Mouse (Mus musculus) liver, embryonic 12.5 days (tissue): ENCODE results near the gene Dnmt3a. TPM values are rescaled to one million over a fixed set of nuclear protein-coding genes. Genes with fewer than 3 reads are reported as not detected.

Source experiments
- ATAC-seq: fragments of 200-750 bp; cut with Nextera tagmentation; 2 replicates; pipeline ENCODE4 v1.8.0; 2017; ENCODE audit warnings: moderate number of reproducible peaks, mild to moderate bottlenecking, moderate library complexity
- H3K27ac ChIP-seq: fragments of 300-500 bp; sonication (generic); 2 replicates; pipeline ENCODE4 v1.5.1; 2016; ENCODE audit warnings: mild to moderate bottlenecking
- H3K27me3 ChIP-seq: fragments of 300-500 bp; sonication (generic); replicated peaks from 2 replicates; pipeline ENCODE4 v1.6.1; 2016; ENCODE audit warnings: mild to moderate bottlenecking, moderate library complexity
- H3K36me3 ChIP-seq: fragments of 300-500 bp; sonication (generic); 2 replicates; pipeline ENCODE4 v1.6.1; 2016; ENCODE audit warnings: mild to moderate bottlenecking, moderate library complexity
- H3K4me1 ChIP-seq: fragments of 300-500 bp; sonication (generic); 2 replicates; pipeline ENCODE4 v1.6.1; 2016
- H3K4me2 ChIP-seq: fragments of 300-500 bp; sonication (generic); 2 replicates; pipeline ENCODE4 v1.6.1; 2016; ENCODE audit warnings: mild to moderate bottlenecking, moderate library complexity
- H3K4me3 ChIP-seq: fragments of 300-500 bp; sonication (generic); 2 replicates; pipeline ENCODE4 v1.5.1; 2016; ENCODE audit warnings: mild to moderate bottlenecking, moderate library complexity
- H3K9ac ChIP-seq: fragments of 300-500 bp; sonication (generic); 2 replicates; pipeline ENCODE4 v1.6.1; 2016; ENCODE audit warnings: mild to moderate bottlenecking, moderate library complexity
- H3K9me3 ChIP-seq: fragments of 300-500 bp; sonication (generic); replicated peaks from 2 replicates; pipeline ENCODE4 v1.6.1; 2016; ENCODE audit warnings: mild to moderate bottlenecking, moderate library complexity
- WGBS: fragments of 180-500 bp; shearing (Covaris S2); methylation state at CpG from one replicate; pipeline ENCODE4 v1.1.7; 2016; ENCODE audit not compliant: insufficient replicate concordance; 5-methylcytosine and 5-hydroxymethylcytosine counted together
- polyA plus RNA-seq: library from polyadenylated mRNA; unstranded; fragments of >200 nt; fragmentation: Nextera tagmentation; extraction: Ambion mirVana; gene quantifications from 2 replicates; pipeline ENCODE4 v1.2.1, GENCODE M21; 2016

Gene Dnmt3a
- polyA plus RNA-seq, 1 experiment from 2014 or later: 57.9 TPM

DNA sequence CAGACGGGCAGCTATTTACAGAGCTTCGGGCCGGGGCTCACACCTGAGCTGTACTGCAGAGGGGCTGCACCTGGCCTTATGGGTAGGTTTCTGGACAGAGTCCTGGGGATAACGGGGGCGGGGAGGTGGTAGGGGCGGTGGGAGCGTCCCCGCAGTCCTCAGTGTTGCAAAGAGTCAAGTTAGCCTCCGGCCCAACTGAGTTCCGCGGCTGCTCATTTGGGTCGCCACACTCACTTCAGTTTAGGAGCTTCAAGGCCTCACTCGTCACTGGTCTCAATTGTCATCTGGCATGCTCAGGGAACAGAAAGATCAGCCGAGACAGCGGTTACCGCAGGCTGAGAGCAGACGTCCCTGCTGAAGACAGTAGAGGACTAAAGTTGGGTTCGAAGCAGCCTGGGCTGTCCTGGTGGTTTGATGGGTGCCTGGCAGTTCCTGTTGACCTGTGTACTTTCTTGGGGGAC is 86.0 kb downstream of the Dnmt3a start:
- no peaks in the 10 kb centered on the region for H3K27me3 ChIP-seq
- peak; percentile 42 for ATAC-seq
- 1% methylated on average over 18 of the region's 18 CpGs for WGBS
- H3K36me3 ChIP-seq: peaks cover 27% of the 10 kb centered on the region
- peak overlapping the region; percentile 67 for H3K4me3 ChIP-seq
- H3K4me1 ChIP-seq: peaks cover 82% of the 10 kb centered on the region
- peak overlapping the region; percentile 85 for H3K27ac ChIP-seq
- no peaks in the 10 kb centered on the region for H3K9me3 ChIP-seq
- H3K9ac ChIP-seq: peak overlapping the region; percentile 76
- H3K4me2 ChIP-seq: peak overlapping the region; percentile 97

DNA sequence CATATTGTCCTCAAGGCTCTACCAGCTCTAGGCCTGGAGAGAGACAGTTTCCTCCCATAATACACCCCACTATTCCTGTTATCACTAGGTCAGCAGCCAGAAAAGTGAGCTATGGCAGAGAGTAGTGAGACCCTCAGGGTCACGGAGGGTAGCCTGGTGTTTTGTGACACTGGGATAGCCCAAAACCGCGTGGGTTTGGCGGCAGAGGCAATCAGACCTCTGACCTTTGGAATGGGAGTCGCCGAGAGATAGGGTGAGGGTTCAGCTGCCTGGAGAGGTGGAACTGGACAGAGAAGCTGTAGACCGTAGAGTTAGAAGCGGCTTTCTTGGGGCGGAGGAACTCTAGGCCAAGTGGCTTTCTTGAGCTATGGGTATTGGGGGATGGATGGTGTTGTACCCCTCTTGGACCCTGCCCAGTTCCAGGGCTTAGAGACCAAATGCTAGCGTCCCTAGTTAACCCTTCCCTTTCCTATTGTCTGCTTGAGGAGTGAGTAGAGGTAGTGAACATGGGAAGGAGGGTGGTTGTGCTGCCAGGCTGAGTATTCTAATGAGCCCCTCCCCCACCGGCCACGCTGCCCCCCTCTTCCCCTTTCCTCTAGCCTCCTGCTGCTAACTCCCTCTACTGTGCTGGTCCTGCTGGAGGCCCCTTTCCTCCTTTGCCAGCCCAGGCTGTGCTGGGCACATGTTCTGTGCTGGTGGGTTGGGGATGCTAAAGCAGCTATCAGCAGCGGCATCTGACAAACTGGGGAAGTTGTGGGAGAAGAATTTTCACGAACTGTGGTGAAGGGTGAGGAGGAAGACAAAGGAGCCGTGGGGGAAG is 86.6 kb downstream of the Dnmt3a start:
- Histone ChIP-seq H3K9me3 (no peaks in the 10 kb centered on the region), H3K27me3 (no peaks in the 10 kb centered on the region), H3K36me3 (peaks cover 34% of the 10 kb centered on the region), H3K4me1 (peaks cover 76% of the 10 kb centered on the region), H3K27ac (peak overlapping the region; percentile 85), H3K9ac (peak overlapping the region; percentile 76), H3K4me3 (peak overlapping the region; percentile 67), H3K4me2 (peak overlapping the region; percentile 97)
- 9% methylated on average over 15 of the region's 15 CpGs for WGBS
- peak; percentile 14 for ATAC-seq

DNA sequence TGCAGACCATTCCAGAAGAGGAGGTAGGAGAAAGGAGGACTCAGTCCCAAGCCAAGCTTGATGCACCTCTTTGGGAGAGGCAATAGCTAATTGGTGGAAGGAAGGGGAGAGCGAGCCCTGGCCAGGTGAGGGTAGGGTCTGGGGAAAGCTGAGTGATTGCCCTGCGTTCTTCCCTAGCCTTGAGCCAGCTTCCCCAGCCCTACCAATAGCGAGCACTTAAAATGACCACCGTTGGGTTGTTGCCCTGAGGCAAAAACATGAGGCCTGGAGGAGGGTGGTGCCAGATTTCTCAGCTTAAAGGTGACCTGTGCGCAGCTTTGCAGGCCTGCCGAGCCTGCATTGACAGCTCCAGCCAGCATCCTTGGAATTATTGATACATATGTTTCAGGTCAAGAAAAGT is 87.5 kb downstream of the Dnmt3a start:
- Histone ChIP-seq H3K4me3 (peak overlapping the region; percentile 67), H3K4me1 (peaks cover 67% of the 10 kb centered on the region), H3K4me2 (peak overlapping the region; percentile 97), H3K9me3 (no peaks in the 10 kb centered on the region), H3K27me3 (no peaks in the 10 kb centered on the region), H3K9ac (0 out of 2 replicates have a peak overlapping the region, but pooled peaks have one; percentile 76), H3K27ac (no peak overlapping the region), H3K36me3 (peaks cover 42% of the 10 kb centered on the region)
- no peak for ATAC-seq
- WGBS: 61% methylated on average over 6 of the region's 6 CpGs

DNA sequence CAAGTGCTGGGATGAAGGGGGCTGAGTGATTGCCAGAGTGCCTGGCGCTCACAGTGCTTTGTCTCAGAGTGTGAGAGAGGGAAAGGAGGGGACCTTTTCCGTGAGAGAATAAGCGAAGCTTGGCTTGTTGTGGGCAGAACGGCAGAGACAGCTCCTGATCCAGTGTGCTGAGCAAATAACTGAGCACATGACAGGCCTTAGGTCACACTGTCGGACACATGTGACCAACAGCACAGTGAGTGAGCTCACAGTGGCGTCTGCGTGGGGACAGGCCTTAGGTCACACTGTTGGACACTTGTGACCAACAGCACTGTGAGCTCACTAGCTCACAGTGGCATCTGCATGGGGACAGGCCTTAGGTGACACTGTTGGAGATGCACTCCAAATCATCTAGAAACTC is 88.7 kb downstream of the Dnmt3a start:
- 65% methylated on average over 7 of the region's 7 CpGs for WGBS
- Histone ChIP-seq H3K27ac (no peak overlapping the region), H3K9me3 (no peaks in the 10 kb centered on the region), H3K4me3 (no peak overlapping the region), H3K9ac (no peak overlapping the region), H3K4me2 (no peak overlapping the region), H3K27me3 (no peaks in the 10 kb centered on the region), H3K4me1 (peaks cover 55% of the 10 kb centered on the region), H3K36me3 (peaks cover 46% of the 10 kb centered on the region)
- ATAC-seq: no peak; the same call in 1 of the 2 replicates

DNA sequence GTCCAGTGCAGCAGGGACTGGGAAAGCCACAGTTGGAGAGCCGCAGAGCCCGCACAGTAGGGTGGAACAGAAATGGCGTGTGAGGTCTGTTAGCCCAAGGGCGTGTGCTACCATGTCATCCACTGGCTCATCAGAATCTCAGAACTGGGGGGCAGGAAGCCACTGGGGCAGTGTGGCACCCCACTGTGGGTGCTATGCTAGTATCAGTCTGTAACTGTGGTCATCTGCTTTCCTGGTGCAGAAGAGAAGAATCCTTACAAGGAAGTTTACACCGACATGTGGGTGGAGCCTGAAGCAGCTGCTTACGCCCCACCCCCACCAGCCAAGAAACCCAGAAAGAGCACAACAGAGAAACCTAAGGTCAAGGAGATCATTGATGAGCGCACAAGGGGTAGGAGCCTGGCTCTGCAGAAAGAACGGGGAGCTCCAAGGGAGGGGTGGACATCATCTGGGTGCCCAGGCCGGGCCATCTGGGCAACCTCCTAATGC is 91.3 kb downstream of the Dnmt3a start:
- Histone ChIP-seq H3K36me3 (peaks cover 68% of the 10 kb centered on the region), H3K27ac (no peak overlapping the region)

DNA sequence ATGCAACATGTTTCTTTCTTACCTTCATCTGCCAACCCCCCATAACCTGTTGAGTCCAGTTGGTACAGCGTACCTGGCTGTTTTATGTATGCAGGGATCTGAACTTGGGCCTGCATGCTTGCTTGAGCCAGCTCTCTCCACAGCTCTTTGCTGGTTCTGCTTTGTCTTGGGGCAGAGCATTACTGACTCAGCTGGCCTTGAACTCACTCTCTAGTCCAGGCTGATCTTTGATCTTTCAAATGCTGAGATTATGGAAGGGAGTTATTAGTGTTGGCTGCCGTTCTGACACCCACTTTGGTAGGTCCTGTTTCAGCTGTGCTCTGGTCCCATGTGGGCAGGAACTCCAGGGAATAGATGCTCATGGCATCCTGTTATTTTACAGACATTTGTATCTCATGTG is 93.0 kb downstream of the Dnmt3a start:
- H3K36me3 ChIP-seq: peaks cover 85% of the 10 kb centered on the region
- H3K27me3 ChIP-seq: no peaks in the 10 kb centered on the region
- no peak overlapping the region for H3K4me3 ChIP-seq
- no peak for ATAC-seq
- H3K4me1 ChIP-seq: peaks cover 16% of the 10 kb centered on the region
- 83% methylated on average over 2 of the region's 2 CpGs for WGBS
- no peak overlapping the region for H3K4me2 ChIP-seq
- H3K9ac ChIP-seq: no peak overlapping the region
- no peak overlapping the region for H3K27ac ChIP-seq
- H3K9me3 ChIP-seq: no peaks in the 10 kb centered on the region

More for the DNA sequence above, 91.3 kb downstream of the Dnmt3a start:
- 74% methylated on average over 9 of the region's 9 CpGs for WGBS
- Histone ChIP-seq H3K9me3 (no peaks in the 10 kb centered on the region), H3K9ac (no peak overlapping the region), H3K27me3 (no peaks in the 10 kb centered on the region), H3K4me3 (no peak overlapping the region), H3K4me1 (peaks cover 33% of the 10 kb centered on the region), H3K4me2 (no peak overlapping the region)
- ATAC-seq: no peak

DNA sequence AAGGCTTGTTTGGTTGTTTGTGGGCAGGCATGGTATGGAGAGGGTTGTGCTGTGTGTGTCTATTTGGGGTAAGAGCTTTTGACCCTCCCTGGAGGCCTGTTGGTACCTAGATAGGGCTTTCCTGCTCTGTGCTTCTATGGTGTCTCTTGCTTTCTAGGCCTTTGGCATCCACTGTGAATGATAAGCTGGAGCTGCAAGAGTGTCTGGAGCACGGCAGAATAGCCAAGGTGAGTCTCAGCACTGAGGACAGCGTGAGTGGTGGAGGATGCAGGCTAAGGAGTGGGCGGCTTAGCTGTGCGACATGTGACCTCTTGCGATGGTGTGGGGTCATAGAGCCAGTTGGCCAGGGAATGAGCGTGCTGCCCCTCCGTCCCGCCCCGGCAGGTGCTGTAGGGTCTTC is 99.6 kb downstream of the Dnmt3a start:
- ATAC-seq: no peak
- no peak overlapping the region for H3K4me2 ChIP-seq
- no peaks in the 10 kb centered on the region for H3K4me1 ChIP-seq
- no peak overlapping the region for H3K27ac ChIP-seq
- H3K9ac ChIP-seq: no peak overlapping the region
- WGBS: 82% methylated on average over 9 of the region's 9 CpGs
- H3K4me3 ChIP-seq: no peak overlapping the region
- no peaks in the 10 kb centered on the region for H3K27me3 ChIP-seq
- H3K36me3 ChIP-seq: peaks cover 81% of the 10 kb centered on the region
- H3K9me3 ChIP-seq: no peaks in the 10 kb centered on the region

DNA sequence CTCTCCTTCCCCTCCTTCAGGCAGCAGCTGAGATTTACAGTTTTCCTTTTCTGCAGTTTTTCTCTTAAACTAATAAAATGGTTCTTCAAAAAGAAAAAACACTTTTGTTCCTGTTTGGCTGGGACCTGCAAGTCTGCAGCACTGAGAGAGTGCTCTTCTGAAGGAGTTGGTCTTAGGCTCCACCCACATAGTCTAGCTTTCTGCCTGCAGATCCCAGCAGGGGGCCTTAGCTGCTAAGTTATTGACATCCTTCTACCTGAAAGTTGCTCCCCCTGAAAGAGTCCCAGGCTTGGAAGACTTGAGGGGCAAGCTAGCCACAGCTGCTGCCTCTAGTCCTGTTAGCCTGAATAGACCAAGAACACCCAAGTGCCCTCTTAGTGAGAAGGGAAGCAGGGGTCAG is 100.5 kb downstream of the Dnmt3a start:
- H3K4me1 ChIP-seq: no peaks in the 10 kb centered on the region
- no peaks in the 10 kb centered on the region for H3K9me3 ChIP-seq
- no peaks in the 10 kb centered on the region for H3K27me3 ChIP-seq
- H3K9ac ChIP-seq: no peak overlapping the region
- no peak overlapping the region for H3K4me3 ChIP-seq
- no peak overlapping the region for H3K4me2 ChIP-seq
- no peak overlapping the region for H3K27ac ChIP-seq
- ATAC-seq: no peak
- peaks cover 77% of the 10 kb centered on the region for H3K36me3 ChIP-seq

DNA sequence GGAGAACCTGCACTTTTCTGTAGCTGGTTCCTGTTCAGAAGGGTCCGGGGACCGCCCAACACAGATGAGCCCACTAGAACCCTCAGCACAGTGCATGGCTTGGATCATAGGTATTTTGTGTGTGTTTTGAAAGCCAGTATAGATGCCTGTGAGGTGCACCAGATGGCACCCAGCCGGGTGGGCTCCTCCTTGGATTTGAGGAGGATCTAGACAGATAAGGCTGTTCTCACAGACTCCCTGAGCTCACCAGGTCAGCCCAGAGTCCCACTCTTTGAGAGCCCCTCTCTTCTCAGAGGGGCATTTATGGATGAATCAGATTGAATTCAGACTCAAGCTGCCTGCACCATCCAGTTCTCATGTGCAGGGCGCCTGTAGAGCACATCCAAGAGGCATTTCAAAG is 101.2 kb downstream of the Dnmt3a start:
- Histone ChIP-seq H3K27ac (no peak overlapping the region), H3K9me3 (no peaks in the 10 kb centered on the region), H3K36me3 (peaks cover 70% of the 10 kb centered on the region), H3K27me3 (no peaks in the 10 kb centered on the region), H3K9ac (no peak overlapping the region), H3K4me1 (no peaks in the 10 kb centered on the region), H3K4me3 (no peak overlapping the region), H3K4me2 (no peak overlapping the region)
- WGBS: 76% methylated on average over 4 of the region's 4 CpGs
- no peak for ATAC-seq

DNA sequence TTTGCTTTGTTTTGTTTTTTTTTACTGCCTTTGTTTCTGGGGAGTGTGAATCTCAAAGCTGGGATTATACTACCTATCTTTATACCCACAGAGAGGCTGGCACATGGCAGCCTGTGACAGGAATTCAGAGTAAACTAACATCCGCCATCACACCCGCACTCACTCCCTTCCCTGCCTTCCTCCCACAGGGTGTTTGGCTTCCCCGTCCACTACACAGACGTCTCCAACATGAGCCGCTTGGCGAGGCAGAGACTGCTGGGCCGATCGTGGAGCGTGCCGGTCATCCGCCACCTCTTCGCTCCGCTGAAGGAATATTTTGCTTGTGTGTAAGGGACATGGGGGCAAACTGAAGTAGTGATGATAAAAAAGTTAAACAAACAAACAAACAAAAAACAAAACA is 101.6 kb downstream of the Dnmt3a start:
- 84% methylated on average over 13 of the region's 13 CpGs for WGBS

DNA sequence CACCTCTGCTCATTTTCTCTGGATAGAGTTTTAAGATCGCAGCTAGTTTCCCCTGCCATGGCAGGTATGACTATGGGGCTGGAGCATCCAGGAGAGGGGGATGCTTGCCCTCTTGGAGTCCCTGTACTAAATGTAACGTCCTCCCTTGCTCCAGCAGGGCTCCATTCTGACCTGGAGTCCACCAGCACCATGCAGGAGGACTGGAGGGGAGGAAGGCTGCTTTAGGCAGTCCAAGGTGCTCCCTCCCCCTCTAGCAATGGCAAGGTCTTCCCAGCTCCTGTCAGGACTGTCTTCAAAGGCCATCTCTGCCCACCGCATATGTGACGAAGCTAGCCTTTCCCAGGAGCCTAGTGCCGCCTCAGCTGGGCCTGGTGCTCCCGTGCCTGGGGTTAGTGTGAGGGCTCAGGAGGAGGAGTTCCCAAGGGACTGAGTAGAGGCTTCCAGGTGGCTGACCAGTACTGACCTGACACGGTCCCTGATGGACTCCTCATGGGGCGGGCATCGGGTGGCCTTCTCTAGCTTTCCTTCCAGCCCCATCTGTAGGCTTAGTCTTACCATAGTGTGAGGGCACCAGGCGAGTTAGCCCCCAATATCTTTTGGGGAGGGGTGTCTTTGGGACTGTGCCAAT is 104.8 kb downstream of the Dnmt3a start:
- H3K27ac ChIP-seq: no peak overlapping the region
- H3K9ac ChIP-seq: no peak overlapping the region
- H3K4me1 ChIP-seq: no peaks in the 10 kb centered on the region
- no peaks in the 10 kb centered on the region for H3K27me3 ChIP-seq
- no peak overlapping the region for H3K4me3 ChIP-seq
- no peak overlapping the region for H3K4me2 ChIP-seq
- ATAC-seq: 0 out of 2 replicates have a peak, but pooled peaks have one; percentile 36
- H3K36me3 ChIP-seq: peaks cover 38% of the 10 kb centered on the region
- 64% methylated on average over 10 of the region's 10 CpGs for WGBS
- no peaks in the 10 kb centered on the region for H3K9me3 ChIP-seq

More for the DNA sequence above, 101.6 kb downstream of the Dnmt3a start:
- Histone ChIP-seq H3K36me3 (peaks cover 66% of the 10 kb centered on the region), H3K9me3 (no peaks in the 10 kb centered on the region), H3K4me3 (no peak overlapping the region), H3K9ac (no peak overlapping the region), H3K4me1 (no peaks in the 10 kb centered on the region), H3K27me3 (no peaks in the 10 kb centered on the region), H3K27ac (no peak overlapping the region), H3K4me2 (no peak overlapping the region)
- no peak for ATAC-seq

DNA sequence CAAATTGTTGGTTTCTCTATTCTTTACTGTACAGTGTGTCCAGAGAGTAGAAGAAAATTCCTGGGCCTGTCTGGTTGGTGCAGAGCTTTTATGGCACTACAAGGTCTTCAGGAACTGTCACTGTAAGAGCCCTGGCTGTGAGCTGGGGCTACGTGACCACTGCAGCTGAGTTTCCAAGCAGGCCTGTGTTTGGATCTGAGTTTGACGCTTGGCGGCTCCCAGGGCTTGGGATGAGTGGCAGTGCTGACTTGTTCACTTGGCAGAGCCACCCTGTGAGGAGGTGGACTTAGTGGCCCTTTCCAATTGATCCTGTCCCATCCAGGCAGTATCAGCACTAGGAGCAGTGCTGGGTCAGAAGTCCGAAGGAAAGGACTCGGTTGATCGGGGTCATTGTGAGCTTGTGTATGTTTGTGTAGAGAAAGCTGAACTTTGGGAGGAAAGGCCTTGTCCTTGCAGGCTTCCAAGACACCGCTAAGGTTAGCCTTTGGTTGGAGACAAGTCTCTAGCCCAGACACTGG is 106.1 kb downstream of the Dnmt3a start:
- Histone ChIP-seq H3K9me3 (no peaks in the 10 kb centered on the region), H3K27ac (no peak overlapping the region), H3K4me1 (no peaks in the 10 kb centered on the region), H3K4me2 (no peak overlapping the region), H3K27me3 (no peaks in the 10 kb centered on the region), H3K9ac (no peak overlapping the region), H3K4me3 (no peak overlapping the region), H3K36me3 (peaks cover 25% of the 10 kb centered on the region)
- ATAC-seq: no peak
- WGBS: 79% methylated on average over 7 of the region's 7 CpGs
